Mouse (Mus musculus): Measurements from ENCODE around the gene Ddx19a. TPM values are rescaled to one million over a fixed set of nuclear protein-coding genes. Genes with fewer than 3 reads are reported as not detected.
"Not testable (repeated sequence)": the region's sequence is repeated elsewhere in the genome, so short reads cannot be mapped to it uniquely, and the experiment has no call there.

The Ddx19a gene
- polyA plus RNA-seq, 1 experiment from 2014 or later: 13.5 TPM

GRCm38 (mm10) chr8:111026609-111027008 is 29.0 kb upstream of the Ddx19a start:
- H3K36me3 ChIP-seq; H3K4me3 ChIP-seq (replicated peaks); ATAC-seq; H3K9ac ChIP-seq (replicated peaks); H3K4me2 ChIP-seq (replicated peaks); H3K9me3 ChIP-seq; H3K27ac ChIP-seq: not testable (repeated sequence)
- Histone ChIP-seq H3K4me1 (replicated peaks) (peaks cover 11% of the 10 kb centered on the region), H3K27me3 (peaks cover 11% of the 10 kb centered on the region)
- WGBS: 92% methylated on average over 2 of the region's 2 CpGs

GRCm38 (mm10) chr8:111010230-111010991 is 12.8 kb upstream of the Ddx19a start:
- H3K9ac ChIP-seq (replicated peaks); H3K4me1 ChIP-seq (replicated peaks); H3K4me3 ChIP-seq (replicated peaks); H3K4me2 ChIP-seq (replicated peaks); H3K9me3 ChIP-seq; H3K27ac ChIP-seq; ATAC-seq; H3K27me3 ChIP-seq: not testable (repeated sequence)
- WGBS: 97% methylated on average over 9 of the region's 10 CpGs
- peaks cover 67% of the 10 kb centered on the region for H3K36me3 ChIP-seq

- no peaks in the 10 kb centered on the region for H3K27me3 ChIP-seq
- H3K36me3 ChIP-seq: peaks cover 24% of the 10 kb centered on the region
- ATAC-seq: no peak; the same call in 1 of the 2 replicates
- peak overlapping the region; percentile 85 for H3K9ac ChIP-seq (replicated peaks)
- peak overlapping the region; percentile 84 for H3K4me2 ChIP-seq (replicated peaks)
- peak overlapping the region; percentile 93 for H3K4me3 ChIP-seq (replicated peaks)
- no peaks in the 10 kb centered on the region for H3K9me3 ChIP-seq
- peaks cover 11% of the 10 kb centered on the region for H3K4me1 ChIP-seq (replicated peaks)
- H3K27ac ChIP-seq: peak overlapping the region; percentile 76
- 37% methylated on average over 16 of the region's 16 CpGs for WGBS
Measured at GRCm38 (mm10) chr8:110996641-110997430, 764 bp downstream of the Ddx19a start.

- no peak overlapping the region for H3K9ac ChIP-seq (replicated peaks)
- H3K4me3 ChIP-seq (replicated peaks): no peak overlapping the region
- no peaks in the 10 kb centered on the region for H3K27me3 ChIP-seq
- H3K9me3 ChIP-seq: no peaks in the 10 kb centered on the region
- H3K4me1 ChIP-seq (replicated peaks): no peaks in the 10 kb centered on the region
- H3K27ac ChIP-seq: no peak overlapping the region
- ATAC-seq: no peak
- H3K36me3 ChIP-seq: peaks cover 84% of the 10 kb centered on the region
- WGBS: 89% methylated on average over 9 of the region's 9 CpGs
- H3K4me2 ChIP-seq (replicated peaks): no peak overlapping the region
Measured at GRCm38 (mm10) chr8:110990017-110990416, 7.6 kb downstream of the Ddx19a start.

GRCm38 (mm10) chr8:110987805-110988744 is 9.5 kb downstream of the Ddx19a start:
- ATAC-seq: no peak

GRCm38 (mm10) chr8:110981304-110981703 is 16.3 kb downstream of the Ddx19a start:
- ATAC-seq: no peak
- H3K9ac ChIP-seq (replicated peaks): no peak overlapping the region
- H3K4me1 ChIP-seq (replicated peaks): no peaks in the 10 kb centered on the region
- peaks cover 79% of the 10 kb centered on the region for H3K36me3 ChIP-seq
- H3K4me3 ChIP-seq (replicated peaks): no peak overlapping the region
- H3K27me3 ChIP-seq: no peaks in the 10 kb centered on the region
- H3K27ac ChIP-seq: no peak overlapping the region
- no peak overlapping the region for H3K4me2 ChIP-seq (replicated peaks)
- no peaks in the 10 kb centered on the region for H3K9me3 ChIP-seq
- WGBS: 91% methylated on average over 2 of the region's 2 CpGs

More at GRCm38 (mm10) chr8:110987805-110988744, 9.5 kb downstream of the Ddx19a start:
- no peak overlapping the region for H3K4me3 ChIP-seq (replicated peaks)
- H3K9me3 ChIP-seq: no peaks in the 10 kb centered on the region
- H3K4me2 ChIP-seq (replicated peaks): no peak overlapping the region
- H3K27me3 ChIP-seq: no peaks in the 10 kb centered on the region
- no peaks in the 10 kb centered on the region for H3K4me1 ChIP-seq (replicated peaks)
- H3K9ac ChIP-seq (replicated peaks): no peak overlapping the region
- 92% methylated on average over 8 of the region's 8 CpGs for WGBS
- H3K27ac ChIP-seq: no peak overlapping the region
- peaks cover 91% of the 10 kb centered on the region for H3K36me3 ChIP-seq

- H3K27me3 ChIP-seq; H3K9ac ChIP-seq (replicated peaks); H3K9me3 ChIP-seq; H3K4me3 ChIP-seq (replicated peaks); ATAC-seq; H3K27ac ChIP-seq; H3K4me2 ChIP-seq (replicated peaks); H3K4me1 ChIP-seq (replicated peaks): not testable (repeated sequence)
- 94% methylated on average over 2 of the region's 2 CpGs for WGBS
- peaks cover 75% of the 10 kb centered on the region for H3K36me3 ChIP-seq
Measured at GRCm38 (mm10) chr8:110977987-110978386, 19.6 kb downstream of the Ddx19a start.

GRCm38 (mm10) chr8:110976532-110976931 is 21.1 kb downstream of the Ddx19a start:
- peaks cover 65% of the 10 kb centered on the region for H3K36me3 ChIP-seq
- H3K4me3 ChIP-seq (replicated peaks); H3K27ac ChIP-seq; H3K9me3 ChIP-seq; H3K9ac ChIP-seq (replicated peaks); H3K4me1 ChIP-seq (replicated peaks); H3K27me3 ChIP-seq; ATAC-seq; H3K4me2 ChIP-seq (replicated peaks): not testable (repeated sequence)
- 97% methylated on average over 8 of the region's 8 CpGs for WGBS

GRCm38 (mm10) chr8:110969910-110970770 is 27.5 kb downstream of the Ddx19a start:
- peaks cover 44% of the 10 kb centered on the region for H3K36me3 ChIP-seq
- H3K4me1 ChIP-seq (replicated peaks): peaks cover 10% of the 10 kb centered on the region
- H3K9ac ChIP-seq (replicated peaks): peak overlapping the region; percentile 71
- H3K9me3 ChIP-seq: no peaks in the 10 kb centered on the region
- no peaks in the 10 kb centered on the region for H3K27me3 ChIP-seq
- H3K27ac ChIP-seq: peak overlapping the region; percentile 56; the same call in 1 of the 2 replicates
- peak; percentile 99 for ATAC-seq
- peak overlapping the region; percentile 58 for H3K4me3 ChIP-seq (replicated peaks)
- H3K4me2 ChIP-seq (replicated peaks): peak overlapping the region; percentile 79
- 5% methylated on average over 45 of the region's 45 CpGs for WGBS

GRCm38 (mm10) chr8:110967326-110967725 is 30.3 kb downstream of the Ddx19a start:
- WGBS: 83% methylated on average over 9 of the region's 9 CpGs
- Histone ChIP-seq H3K36me3 (peaks cover 33% of the 10 kb centered on the region), H3K4me2 (replicated peaks) (no peak overlapping the region), H3K27ac (no peak overlapping the region), H3K9me3 (no peaks in the 10 kb centered on the region), H3K27me3 (no peaks in the 10 kb centered on the region), H3K9ac (replicated peaks) (no peak overlapping the region), H3K4me1 (replicated peaks) (peaks cover 10% of the 10 kb centered on the region), H3K4me3 (replicated peaks) (no peak overlapping the region)
- no peak for ATAC-seq

- Histone ChIP-seq H3K36me3 (peaks cover 38% of the 10 kb centered on the region), H3K4me2 (replicated peaks) (no peak overlapping the region), H3K9ac (replicated peaks) (no peak overlapping the region), H3K4me3 (replicated peaks) (no peak overlapping the region), H3K27me3 (no peaks in the 10 kb centered on the region), H3K4me1 (replicated peaks) (peaks cover 10% of the 10 kb centered on the region), H3K9me3 (no peaks in the 10 kb centered on the region), H3K27ac (no peak overlapping the region)
- whole genome bisulfite sequencing: 92% methylated on average over 8 of the region's 8 CpGs
- no peak for ATAC-seq
Measured at GRCm38 (mm10) chr8:110966586-110966985, 31.0 kb downstream of the Ddx19a start.

Data from midbrain, embryonic 13.5 days (tissue).